Mouse (Mus musculus) heart, embryonic 11.5 days (tissue): ENCODE data around the gene Rassf3. TPM values are rescaled to one million over a fixed set of nuclear protein-coding genes. Genes with fewer than 3 reads are reported as not detected.
A peak's percentile ranks its signal among the peaks of the same experiment; 100 is the strongest.

Experiments
- ATAC-seq: fragments of 200-750 bp; cut with Nextera tagmentation; replicated peaks from 2 replicates; pipeline ENCODE4 v1.8.0; 2017; ENCODE audit warnings: moderate library complexity; ENCODE audit not compliant: insufficient number of reproducible peaks, low FRiP score, low TSS enrichment
- H3K27ac ChIP-seq: fragments of 300-500 bp; sonication (generic); 2 replicates; pipeline ENCODE4 v1.5.1; 2014; ENCODE audit warnings: mild to moderate bottlenecking, low read depth, low read length
- H3K27me3 ChIP-seq: fragments of 300-500 bp; sonication (generic); 2 replicates; pipeline ENCODE4 v1.6.1; 2014; ENCODE audit warnings: mild to moderate bottlenecking, low read length, mixed read lengths; ENCODE audit not compliant: control insufficient read depth, insufficient read depth
- H3K36me3 ChIP-seq: fragments of 300-500 bp; sonication (generic); 2 replicates; pipeline ENCODE4 v1.6.1; 2014; ENCODE audit warnings: mild to moderate bottlenecking, low read length, moderate library complexity, mixed read lengths; ENCODE audit not compliant: control insufficient read depth, insufficient read depth
- H3K4me1 ChIP-seq: fragments of 300-500 bp; sonication (generic); 2 replicates; pipeline ENCODE4 v1.6.1; 2014; ENCODE audit warnings: low read length; ENCODE audit not compliant: control insufficient read depth, insufficient read depth
- H3K4me2 ChIP-seq: fragments of 300-500 bp; sonication (generic); 2 replicates; pipeline ENCODE4 v1.6.1; 2014; ENCODE audit warnings: mild to moderate bottlenecking, moderate library complexity
- H3K4me3 ChIP-seq: fragments of 300-500 bp; sonication (generic); 2 replicates; pipeline ENCODE4 v1.5.1; 2014; ENCODE audit warnings: low read depth, low read length
- H3K9ac ChIP-seq: fragments of 300-500 bp; sonication (generic); 2 replicates; pipeline ENCODE4 v1.6.1; 2014; ENCODE audit warnings: mild to moderate bottlenecking, low read depth, low read length, moderate library complexity
- H3K9me3 ChIP-seq: fragments of 300-500 bp; sonication (generic); replicated peaks from 2 replicates; pipeline ENCODE4 v1.6.1; 2016; ENCODE audit warnings: low read length; ENCODE audit not compliant: control insufficient read depth
- WGBS: fragments of 180-500 bp; shearing (Covaris S2); extraction: QIAGEN DNeasy Blood & Tissue Kit; methylation state at CpG from one replicate; pipeline ENCODE4 v1.1.7; 2014; ENCODE audit not compliant: insufficient replicate concordance; 5-methylcytosine and 5-hydroxymethylcytosine counted together
- polyA plus RNA-seq: library from polyadenylated mRNA; unstranded; fragments of >200 nt; fragmentation: Nextera tagmentation; extraction: Ambion mirVana; gene quantifications from 2 replicates; pipeline ENCODE4 v1.2.1, GENCODE M21; 2014

Rassf3 gene
- polyA plus RNA-seq, 1 experiment from 2014 or later, result 18.3 TPM

DNA sequence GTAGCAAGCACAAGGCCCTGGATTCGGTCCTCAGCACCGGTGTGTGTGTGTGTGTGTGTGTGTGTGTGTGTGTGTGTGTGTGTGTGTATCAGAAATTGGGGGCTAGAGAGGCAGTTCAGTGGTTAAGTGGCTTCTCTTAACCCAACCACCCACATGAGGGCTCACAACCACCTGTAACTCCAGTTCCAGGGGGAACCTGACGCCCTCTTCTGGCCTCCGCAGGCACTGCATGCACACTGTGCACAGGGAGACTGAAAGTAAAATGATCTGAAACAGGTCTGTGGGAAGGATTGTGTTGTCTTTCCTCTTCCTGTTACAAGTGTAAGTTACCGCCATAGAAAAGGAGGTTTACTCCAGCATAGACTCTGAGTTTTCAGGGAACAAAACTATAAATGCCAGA is 49.0 kb downstream of the Rassf3 start:
- no peak for ATAC-seq
- Histone ChIP-seq H3K4me1 (peaks cover 81% of the 10 kb centered on the region), H3K27ac (peak overlapping the region; percentile 97), H3K4me2 (no peak overlapping the region), H3K9ac (no peak overlapping the region), H3K36me3 (no peaks in the 10 kb centered on the region), H3K27me3 (no peaks in the 10 kb centered on the region), H3K9me3 (no peaks in the 10 kb centered on the region), H3K4me3 (no peak overlapping the region)
- 55% methylated on average over 5 of the region's 5 CpGs for WGBS

DNA sequence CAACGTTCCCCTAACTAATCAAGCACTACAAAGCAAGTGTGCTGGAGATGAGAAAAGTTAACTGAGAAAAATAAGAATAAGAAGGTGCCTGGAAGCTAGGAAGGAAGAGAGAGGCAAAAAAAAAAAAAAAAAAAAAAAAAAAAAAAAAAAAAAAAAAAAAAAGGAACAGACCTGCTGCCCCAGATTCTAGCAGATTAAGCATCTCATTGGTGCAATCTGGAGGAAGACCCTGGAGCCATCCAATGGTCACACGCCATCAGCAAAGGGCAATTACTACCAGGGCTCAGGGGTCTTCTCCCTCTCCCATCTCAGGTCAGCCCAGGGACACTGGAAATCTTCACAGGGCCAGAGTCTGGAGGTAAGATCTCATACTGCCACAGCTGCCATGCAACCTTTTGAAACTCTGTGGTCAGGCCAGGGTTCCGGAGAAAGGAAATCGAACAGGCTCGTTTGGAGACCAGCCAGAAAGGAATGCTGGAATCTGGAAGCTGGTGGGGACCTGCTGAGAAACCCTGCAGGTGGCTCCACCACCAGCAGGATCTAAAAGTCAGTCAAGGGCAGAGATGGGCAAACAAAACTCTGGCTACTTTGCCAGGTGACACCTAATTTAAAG is 49.6 kb downstream of the Rassf3 start:
- Histone ChIP-seq H3K4me3 (no peak overlapping the region), H3K4me1 (peaks cover 81% of the 10 kb centered on the region), H3K9ac (no peak overlapping the region), H3K9me3 (no peaks in the 10 kb centered on the region), H3K36me3 (no peaks in the 10 kb centered on the region), H3K4me2 (peak overlapping the region; percentile 8; the same call in 1 of the 2 replicates), H3K27me3 (no peaks in the 10 kb centered on the region), H3K27ac (peak overlapping the region; percentile 73)
- 30% methylated on average over 5 of the region's 5 CpGs for WGBS
- no peak for ATAC-seq

DNA sequence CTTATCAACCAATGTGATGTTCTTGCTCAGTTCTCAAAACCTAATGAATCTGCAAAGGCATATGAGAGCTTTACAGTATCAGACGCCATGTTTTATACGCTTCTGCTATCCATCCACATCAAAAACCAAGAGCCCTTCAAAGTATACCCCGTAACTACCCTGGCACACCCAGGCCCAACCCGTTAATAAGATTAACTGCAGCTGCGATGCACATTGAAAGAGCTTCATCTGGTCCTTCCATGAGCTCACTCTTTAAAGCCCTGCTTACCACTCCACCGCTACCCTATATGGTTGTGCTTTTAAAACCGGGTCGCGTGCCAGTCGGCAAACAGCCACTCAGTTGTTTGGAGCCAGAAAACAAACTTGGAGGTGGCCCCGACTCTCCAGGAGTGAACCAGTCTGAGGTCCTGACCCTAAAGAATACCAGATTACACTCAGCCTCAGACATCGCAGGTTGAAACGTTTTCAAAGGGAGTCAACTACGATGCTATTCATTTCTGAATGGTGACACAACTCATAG is 50.6 kb downstream of the Rassf3 start:
- no peaks in the 10 kb centered on the region for H3K27me3 ChIP-seq
- WGBS, result 68% methylated on average over 14 of the region's 14 CpGs
- H3K4me1 ChIP-seq, result peaks cover 80% of the 10 kb centered on the region

DNA sequence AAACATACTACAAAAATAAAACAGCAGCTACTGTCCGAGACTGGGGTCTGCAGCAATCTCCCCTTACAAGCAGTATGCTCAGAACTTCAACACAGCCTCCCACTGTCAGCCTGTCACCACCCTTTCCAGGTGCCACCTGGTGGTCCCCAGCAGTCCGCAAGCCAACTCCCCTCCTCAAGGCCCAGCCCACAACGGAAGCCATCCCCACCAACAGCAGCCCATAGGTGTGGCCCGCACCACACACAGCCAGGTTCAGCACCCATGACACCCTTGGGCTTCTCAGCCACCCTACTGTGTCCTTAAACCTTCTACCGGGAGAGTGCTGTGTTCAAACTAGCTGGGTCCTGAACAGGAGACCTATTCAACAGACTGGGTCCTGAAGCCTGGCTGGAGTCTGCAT is 51.1 kb downstream of the Rassf3 start:
- no peak for ATAC-seq
- no peaks in the 10 kb centered on the region for H3K9me3 ChIP-seq
- H3K4me3 ChIP-seq, result no peak overlapping the region
- peaks cover 80% of the 10 kb centered on the region for H3K4me1 ChIP-seq
- 68% methylated on average over 5 of the region's 5 CpGs for WGBS
- no peak overlapping the region for H3K27ac ChIP-seq
- no peaks in the 10 kb centered on the region for H3K27me3 ChIP-seq
- H3K4me2 ChIP-seq, result no peak overlapping the region
- no peaks in the 10 kb centered on the region for H3K36me3 ChIP-seq
- H3K9ac ChIP-seq, result no peak overlapping the region

More for the DNA sequence above, 50.6 kb downstream of the Rassf3 start:
- Histone ChIP-seq H3K36me3 (no peaks in the 10 kb centered on the region), H3K4me2 (no peak overlapping the region), H3K27ac (no peak overlapping the region), H3K4me3 (no peak overlapping the region), H3K9me3 (no peaks in the 10 kb centered on the region), H3K9ac (no peak overlapping the region)
- no peak for ATAC-seq

DNA sequence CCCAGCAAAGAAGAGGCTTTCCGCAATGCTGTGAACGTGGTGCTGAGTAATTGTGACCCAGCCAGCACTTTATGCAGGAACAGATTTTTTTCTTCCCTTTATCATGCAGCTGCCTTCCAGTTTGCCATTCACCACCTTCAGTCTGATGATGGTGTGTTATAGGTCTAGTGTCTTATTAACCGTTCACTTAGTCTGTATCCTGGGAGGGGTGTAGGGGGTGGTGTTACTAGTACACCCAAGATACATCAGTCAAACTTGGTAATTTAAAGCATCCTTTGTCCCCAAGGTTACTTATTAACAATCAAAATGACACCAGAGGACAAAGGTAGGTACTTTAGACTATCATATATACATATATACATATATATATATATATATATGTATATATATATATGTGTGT is 51.7 kb downstream of the Rassf3 start:
- no peaks in the 10 kb centered on the region for H3K27me3 ChIP-seq
- H3K4me2 ChIP-seq, result no peak overlapping the region
- no peak for ATAC-seq
- no peaks in the 10 kb centered on the region for H3K9me3 ChIP-seq
- no peak overlapping the region for H3K9ac ChIP-seq
- no peak overlapping the region for H3K4me3 ChIP-seq
- no peaks in the 10 kb centered on the region for H3K36me3 ChIP-seq
- H3K27ac ChIP-seq, result no peak overlapping the region
- WGBS, result 75% methylated on average over 3 of the region's 3 CpGs
- peaks cover 80% of the 10 kb centered on the region for H3K4me1 ChIP-seq

DNA sequence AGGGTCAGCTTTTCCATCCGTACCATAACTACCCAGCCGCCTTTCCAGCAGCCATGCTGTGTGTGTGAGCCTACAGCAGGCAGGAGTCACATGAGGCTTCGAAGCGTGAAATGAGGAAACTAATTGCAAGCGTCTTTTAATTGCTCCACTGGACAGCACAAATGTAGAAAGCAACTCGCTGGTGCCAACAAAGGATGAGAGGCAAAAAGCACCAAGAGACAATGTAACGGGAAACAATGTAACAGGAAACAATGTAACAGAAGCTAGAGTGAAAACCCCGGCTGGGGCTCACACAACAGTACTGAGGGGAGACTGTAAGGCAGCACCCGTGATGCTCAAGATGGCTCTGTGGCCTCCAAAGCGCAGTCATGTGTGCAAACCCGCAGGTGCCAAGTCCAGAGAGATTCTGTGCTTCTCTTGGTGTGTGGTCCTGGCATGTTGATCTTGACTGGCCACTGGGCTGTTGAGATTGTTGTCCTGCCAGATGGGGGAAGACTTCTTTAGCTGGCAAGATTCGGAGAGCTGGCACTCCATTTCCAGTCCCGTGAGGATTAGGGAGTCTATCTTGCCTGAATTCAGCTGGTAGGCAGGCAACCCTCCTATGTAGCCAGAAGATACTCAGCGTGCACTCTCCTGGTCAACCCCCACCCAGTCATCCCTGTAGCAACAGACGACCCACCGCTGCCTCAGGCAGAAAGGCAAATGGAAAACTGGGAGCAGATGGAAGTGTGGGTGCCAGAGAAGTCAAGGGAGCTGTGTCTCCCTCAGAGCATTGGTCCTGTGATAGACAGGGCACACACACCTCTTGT is 52.4 kb downstream of the Rassf3 start:
- no peaks in the 10 kb centered on the region for H3K27me3 ChIP-seq
- H3K27ac ChIP-seq, result peak overlapping the region; percentile 73
- 68% methylated on average over 16 of the region's 16 CpGs for WGBS

DNA sequence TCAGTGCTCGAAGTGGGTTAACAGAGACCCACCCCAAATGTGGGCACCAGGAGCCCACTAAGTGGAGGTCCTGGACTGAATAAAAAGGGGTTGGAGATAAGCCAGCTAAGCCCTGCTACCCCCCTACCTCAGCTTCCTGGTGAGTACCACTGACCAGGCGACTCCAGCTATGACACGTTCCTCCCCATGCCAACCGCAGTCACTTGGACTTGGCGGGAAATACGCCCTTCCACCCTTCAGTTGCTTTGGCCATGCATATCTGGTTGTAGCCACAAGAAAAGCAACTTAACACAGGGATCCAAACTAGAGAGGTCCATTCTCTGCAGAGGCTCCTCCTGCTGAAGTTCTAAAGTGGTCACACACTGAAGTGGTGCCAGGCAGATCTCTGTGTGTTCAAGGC is 53.9 kb downstream of the Rassf3 start:
- Histone ChIP-seq H3K4me3 (no peak overlapping the region), H3K36me3 (no peaks in the 10 kb centered on the region), H3K4me2 (no peak overlapping the region), H3K9ac (no peak overlapping the region), H3K9me3 (no peaks in the 10 kb centered on the region), H3K27me3 (no peaks in the 10 kb centered on the region), H3K27ac (no peak overlapping the region), H3K4me1 (peaks cover 63% of the 10 kb centered on the region)
- ATAC-seq, result no peak
- 85% methylated on average over 6 of the region's 6 CpGs for WGBS

More for the DNA sequence above, 52.4 kb downstream of the Rassf3 start:
- H3K4me1 ChIP-seq, result peaks cover 77% of the 10 kb centered on the region
- H3K4me2 ChIP-seq, result no peak overlapping the region
- no peak overlapping the region for H3K4me3 ChIP-seq
- no peaks in the 10 kb centered on the region for H3K36me3 ChIP-seq
- ATAC-seq, result no peak
- H3K9ac ChIP-seq, result 0 out of 2 replicates have a peak overlapping the region, but pooled peaks have one; percentile 39
- no peaks in the 10 kb centered on the region for H3K9me3 ChIP-seq

DNA sequence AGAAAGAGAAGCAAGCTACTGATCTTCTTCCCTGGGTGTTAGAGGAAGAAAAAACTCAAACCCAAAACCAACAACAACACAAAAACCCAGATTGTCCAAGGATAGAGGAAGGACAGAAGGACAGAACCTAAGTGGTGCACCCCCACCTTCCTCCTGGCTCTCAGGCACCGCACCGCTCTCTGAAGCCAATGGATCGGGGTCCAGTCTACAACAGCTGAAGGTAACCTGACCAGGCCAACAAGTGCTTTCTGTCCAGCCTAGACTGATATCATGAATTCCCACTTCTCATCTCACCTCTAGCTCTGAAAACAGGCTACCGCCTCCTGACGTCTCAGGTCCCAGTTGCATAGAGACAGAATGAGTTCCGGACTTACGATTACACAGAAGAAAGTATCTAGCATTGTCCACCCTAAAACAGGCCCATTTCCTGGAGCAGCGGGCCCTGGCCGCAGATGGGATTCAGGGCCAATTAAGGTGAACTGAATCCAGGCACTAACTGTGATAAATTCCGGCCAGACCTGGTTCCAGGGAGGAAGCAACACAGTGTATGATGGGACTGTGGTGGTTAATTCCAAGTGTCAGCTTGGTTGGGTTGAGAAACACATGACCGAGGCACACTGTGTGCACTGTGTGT is 54.4 kb downstream of the Rassf3 start:
- no peak overlapping the region for H3K9ac ChIP-seq
- ATAC-seq, result no peak
- no peak overlapping the region for H3K4me2 ChIP-seq
- H3K27ac ChIP-seq, result no peak overlapping the region
- WGBS, result 83% methylated on average over 11 of the region's 11 CpGs
- H3K9me3 ChIP-seq, result no peaks in the 10 kb centered on the region
- no peaks in the 10 kb centered on the region for H3K27me3 ChIP-seq
- H3K36me3 ChIP-seq, result no peaks in the 10 kb centered on the region; the same call in 1 of the 2 replicates
- no peak overlapping the region for H3K4me3 ChIP-seq
- peaks cover 60% of the 10 kb centered on the region for H3K4me1 ChIP-seq
